13 mouse cellular contexts compared by ENCODE assay signal in genomic region chr11:119035686-119036165, GRCm38 (mm10). TPM values are rescaled to one million over a fixed set of nuclear protein-coding genes. Genes with fewer than 3 reads are reported as not detected.
DNase-seq lines count a peak whose midpoint lies in the region; ATAC-seq and TF ChIP-seq lines count a peak whose summit lies in the region.
"Had no signal": no experiment of that assay in that cellular context is flagged by ENCODE, and none has a peak within 500 bp of the region (broad histone marks: within the 10 kb centered on the region; RNA-seq: fewer than 3 reads in every experiment).

No protein-coding gene starts in this region.

- no peaks in the 10 kb centered on the region for H3K9me3 ChIP-seq in embryonic facial prominence, embryonic 10.5 days
- no peaks in the 10 kb centered on the region for H3K9me3 ChIP-seq in hindbrain, embryonic 14.5 days (ENCODE audit: control insufficient read depth, low read length)
- H3K9me3 ChIP-seq in midbrain, postnatal 0 days (ENCODE audit: low read length), result no peaks in the 10 kb centered on the region
- H3K9me3 ChIP-seq: embryonic facial prominence, embryonic 15.5 days had no signal

- DNase-seq in CD4-positive, CD25-positive, alpha-beta regulatory T cell, adult 2 months (ENCODE audit: low read depth, low spot score), result peak; percentile 25
- peak; percentile 67 for DNase-seq in embryonic facial prominence, embryonic 10.5 days (ENCODE audit: low spot score)
- no peak for DNase-seq in hindbrain, embryonic 14.5 days (ENCODE audit: low spot score)
- DNase-seq in midbrain, postnatal 0 days (ENCODE audit: low spot score), result no peak
- DNase-seq in cerebellum, adult 18-20 months, result no peak
- DNase-seq in cerebellum, adult 8-10 months, result no peak
- DNase-seq: kidney, postnatal 14 days; thymus, postnatal 25 days had no signal

- peak overlapping the region; percentile 47 for H3K4me3 ChIP-seq in embryonic facial prominence, embryonic 10.5 days
- H3K4me3 ChIP-seq in hindbrain, embryonic 14.5 days (replicated peaks; ENCODE audit: low read length), result 0 out of 2 replicates have a peak overlapping the region, but pooled peaks have one; percentile 13
- H3K4me3 ChIP-seq in midbrain, postnatal 0 days (ENCODE audit: low read depth, low read length), result no peak overlapping the region; the same call in 1 of the 2 replicates

- TF ChIP-seq CTCF in midbrain, postnatal 0 days (IDR thresholded peaks at IDR 0.05), result no peak

- WGBS in embryonic facial prominence, embryonic 10.5 days, result under 1% methylated on average over 21 of the region's 21 CpGs
- 4% methylated on average over 21 of the region's 21 CpGs for WGBS in hindbrain, embryonic 14.5 days
- 22% methylated on average over 21 of the region's 21 CpGs for WGBS in midbrain, postnatal 0 days

- peak overlapping the region; percentile 28; the same call in 1 of the 2 replicates for H3K4me2 ChIP-seq in hindbrain, embryonic 14.5 days (replicated peaks)
- peak overlapping the region; percentile 15; the same call in 1 of the 2 replicates for H3K4me2 ChIP-seq in midbrain, postnatal 0 days (ENCODE audit: low read depth, low read length, poor library complexity, severe bottlenecking)

- H3K9ac ChIP-seq in hindbrain, embryonic 14.5 days, result no peak overlapping the region
- H3K9ac ChIP-seq in midbrain, postnatal 0 days (replicated peaks; ENCODE audit: low read length, poor library complexity, severe bottlenecking), result no peak overlapping the region
- H3K9ac ChIP-seq: embryonic facial prominence, embryonic 15.5 days had no signal

- peaks cover 19% of the 10 kb centered on the region for H3K36me3 ChIP-seq in embryonic facial prominence, embryonic 10.5 days (replicated peaks)
- peaks cover 20% of the 10 kb centered on the region for H3K36me3 ChIP-seq in hindbrain, embryonic 14.5 days (replicated peaks; ENCODE audit: control insufficient read depth, insufficient read depth)
- peaks cover 9% of the 10 kb centered on the region for H3K36me3 ChIP-seq in midbrain, postnatal 0 days (ENCODE audit: insufficient read depth, low read length)

- peaks cover 72% of the 10 kb centered on the region for H3K27me3 ChIP-seq in embryonic facial prominence, embryonic 10.5 days (replicated peaks; ENCODE audit: low read depth, poor library complexity, severe bottlenecking)
- peaks cover 59% of the 10 kb centered on the region for H3K27me3 ChIP-seq in hindbrain, embryonic 14.5 days (ENCODE audit: control insufficient read depth, insufficient read depth, low read length)
- H3K27me3 ChIP-seq in midbrain, postnatal 0 days (ENCODE audit: insufficient read depth, low read length), result peaks cover 16% of the 10 kb centered on the region
- H3K27me3 ChIP-seq: Patski had no signal

- peaks cover 70% of the 10 kb centered on the region for H3K4me1 ChIP-seq in embryonic facial prominence, embryonic 10.5 days
- peaks cover 43% of the 10 kb centered on the region for H3K4me1 ChIP-seq in hindbrain, embryonic 14.5 days (replicated peaks; ENCODE audit: control insufficient read depth, insufficient read depth, low read length)
- peaks cover 21% of the 10 kb centered on the region; the same call in 1 of the 2 replicates for H3K4me1 ChIP-seq in midbrain, postnatal 0 days (ENCODE audit: insufficient read depth, low read length)

- H3K27ac ChIP-seq in embryonic facial prominence, embryonic 10.5 days (replicated peaks), result no peak overlapping the region
- H3K27ac ChIP-seq in hindbrain, embryonic 14.5 days, result no peak overlapping the region
- no peak overlapping the region for H3K27ac ChIP-seq in midbrain, postnatal 0 days (ENCODE audit: low read depth, low read length)
- H3K27ac ChIP-seq: embryonic facial prominence, embryonic 15.5 days had no signal

- ATAC-seq in CD4-positive, CD25-positive, alpha-beta regulatory T cell, adult 4 months, result no peak
- no peak for ATAC-seq in hindbrain, embryonic 14.5 days (ENCODE audit: low FRiP score)
- ATAC-seq in midbrain, postnatal 0 days (ENCODE audit: low FRiP score), result no peak
- no peak for ATAC-seq in erythroid progenitor cell, adult 5-6 weeks (replicated peaks; ENCODE audit: low FRiP score, poor library complexity, severe bottlenecking)
- ATAC-seq: Patski had no signal

RNA-seq across cellular contexts. Expression of gene Cbx8, which starts 5.0 kb away (rescaled TPM):
- 1 to 10 TPM; 4.0 to 6.7 TPM for polyA plus RNA-seq in CD4-positive, CD25-positive, alpha-beta regulatory T cell, adult 4 months (2017; shearing (Covaris generic))
- 11.6 and 12.4 TPM in 2 replicates for polyA plus RNA-seq in embryonic facial prominence, embryonic 10.5 days (2016; fragmentation: Nextera tagmentation; extraction: Ambion mirVana)
- polyA plus RNA-seq in hindbrain, embryonic 14.5 days (2014; fragmentation: Nextera tagmentation; extraction: Ambion mirVana), result 8.5 and 9.8 TPM in 2 replicates
- 14.9 and 15.5 TPM in 2 replicates for total RNA-seq in midbrain, postnatal 0 days (2014; rRNA removed)
- polyA plus RNA-seq in midbrain, postnatal 0 days (2015; fragmentation: Nextera tagmentation; extraction: Ambion mirVana), result 6.8 and 7.6 TPM in 2 replicates
- total RNA-seq in erythroid progenitor cell, adult 5-6 weeks (2015; ENCODE audit: low replicate concordance), result 1.3 TPM in 1 of 2 replicates, not detected in the other
- total RNA-seq in erythroid progenitor cell, adult 5-6 weeks (2017; ENCODE audit: low replicate concordance), result 1.0 and 3.3 TPM in 2 replicates

RNA-seq across cellular contexts. Expression of gene Cbx2, which starts 13.0 kb away (rescaled TPM):
- 1 to 10 TPM; 1.4 to 1.5 TPM for polyA plus RNA-seq in CD4-positive, CD25-positive, alpha-beta regulatory T cell, adult 4 months (2017; shearing (Covaris generic))
- 150 and 152 TPM in 2 replicates for polyA plus RNA-seq in embryonic facial prominence, embryonic 10.5 days (2016; fragmentation: Nextera tagmentation; extraction: Ambion mirVana)
- polyA plus RNA-seq in hindbrain, embryonic 14.5 days (2014; fragmentation: Nextera tagmentation; extraction: Ambion mirVana), result 10.7 and 13.7 TPM in 2 replicates
- total RNA-seq in midbrain, postnatal 0 days (2014; rRNA removed), result 9.6 and 10.6 TPM in 2 replicates
- 5.6 and 6.7 TPM in 2 replicates for polyA plus RNA-seq in midbrain, postnatal 0 days (2015; fragmentation: Nextera tagmentation; extraction: Ambion mirVana)
- not detected in 2 replicates for total RNA-seq in erythroid progenitor cell, adult 5-6 weeks (2015; ENCODE audit: low replicate concordance)
- total RNA-seq in erythroid progenitor cell, adult 5-6 weeks (2017; ENCODE audit: low replicate concordance), result 0.51 TPM in 1 of 2 replicates, not detected in the other

RNA-seq across cellular contexts. Expression of gene Enpp7, which starts 47.7 kb away (rescaled TPM):
- not detected for polyA plus RNA-seq in CD4-positive, CD25-positive, alpha-beta regulatory T cell, adult 4 months (2017; shearing (Covaris generic))
- not detected in 2 replicates for polyA plus RNA-seq in embryonic facial prominence, embryonic 10.5 days (2016; fragmentation: Nextera tagmentation; extraction: Ambion mirVana)
- not detected in 2 replicates for polyA plus RNA-seq in hindbrain, embryonic 14.5 days (2014; fragmentation: Nextera tagmentation; extraction: Ambion mirVana)
- not detected in 2 replicates for total RNA-seq in midbrain, postnatal 0 days (2014; rRNA removed)
- not detected in 2 replicates for polyA plus RNA-seq in midbrain, postnatal 0 days (2015; fragmentation: Nextera tagmentation; extraction: Ambion mirVana)
- total RNA-seq in erythroid progenitor cell, adult 5-6 weeks (2015; ENCODE audit: low replicate concordance), result not detected in 2 replicates
- not detected in 2 replicates for total RNA-seq in erythroid progenitor cell, adult 5-6 weeks (2017; ENCODE audit: low replicate concordance)
- polyA plus RNA-seq: embryonic facial prominence, embryonic 15.5 days; liver, embryonic 16.5 days; Patski had no signal

RNA-seq across cellular contexts. Expression of gene Cbx4, which starts 50.3 kb away (rescaled TPM):
- polyA plus RNA-seq in CD4-positive, CD25-positive, alpha-beta regulatory T cell, adult 4 months (2017; shearing (Covaris generic)), result 1 to 10 TPM; 1.7 to 3.7 TPM
- 4.7 and 5.2 TPM in 2 replicates for polyA plus RNA-seq in embryonic facial prominence, embryonic 10.5 days (2016; fragmentation: Nextera tagmentation; extraction: Ambion mirVana)
- 16.8 and 20.2 TPM in 2 replicates for polyA plus RNA-seq in hindbrain, embryonic 14.5 days (2014; fragmentation: Nextera tagmentation; extraction: Ambion mirVana)
- total RNA-seq in midbrain, postnatal 0 days (2014; rRNA removed), result 48.6 and 53.4 TPM in 2 replicates
- 30.5 TPM in 2 replicates for polyA plus RNA-seq in midbrain, postnatal 0 days (2015; fragmentation: Nextera tagmentation; extraction: Ambion mirVana)
- total RNA-seq in erythroid progenitor cell, adult 5-6 weeks (2015; ENCODE audit: low replicate concordance), result 5.4 and 13.4 TPM in 2 replicates
- total RNA-seq in erythroid progenitor cell, adult 5-6 weeks (2017; ENCODE audit: low replicate concordance), result 2.7 and 4.4 TPM in 2 replicates

Comparison
In these comparisons a context has a peak if more than half of its experiments do, and no peak if none do; other contexts are left out.
1. DNase-seq: peak in CD4-positive, CD25-positive, alpha-beta regulatory T cell, adult 2 months (single experiment) and embryonic facial prominence, embryonic 10.5 days (single experiment); none in hindbrain, embryonic 14.5 days (single experiment), midbrain, postnatal 0 days (single experiment), cerebellum, adult 18-20 months (0 of 2) and cerebellum, adult 8-10 months (single experiment).
2. RNA of gene Cbx2, which starts 13.0 kb away (polyA plus RNA-seq): 150 to 152 TPM in embryonic facial prominence, embryonic 10.5 days; 10.7 to 13.7 TPM in hindbrain, embryonic 14.5 days, 5.6 to 6.7 TPM in midbrain, postnatal 0 days and 1.4 to 1.5 TPM in CD4-positive, CD25-positive, alpha-beta regulatory T cell, adult 4 months; every median in the first group is over 10 times any median in the second.